Mouse (Mus musculus) MEL (cell line): ENCODE measurements around the gene Ppbp. TPM values are rescaled to one million over a fixed set of nuclear protein-coding genes. Genes with fewer than 3 reads are reported as not detected.

ENCODE experiments used
- DNase-seq: peaks from one replicate; pipeline ENCODE4 v3.0.0; 2011; ENCODE audit warnings: low read depth, low spot score
- H3K27ac ChIP-seq: 2 replicates; pipeline ENCODE4 v1.5.1; 2012; ENCODE audit warnings: low read depth, mild to moderate bottlenecking, control low read depth, low read length, moderate library complexity; ENCODE audit not compliant: control insufficient read depth
- H3K27me3 ChIP-seq, 2 experiments: fragments of 150-350 bp in 1 of 2; sonication (generic) in 1 of 2; 2 replicates each; pipeline ENCODE4 v1.6.1; 2012; ENCODE audit warnings: low read length in 2 of 2, mild to moderate bottlenecking in 2 of 2, improper control_type of control experiment in 1 of 2, moderate library complexity in 1 of 2; ENCODE audit not compliant: insufficient read depth in 2 of 2, control insufficient read depth in 1 of 2
- H3K36me3 ChIP-seq, 2 experiments: 2 replicates each; pipeline ENCODE4 v1.6.1; 2012 to 2014; ENCODE audit warnings: low read length in 2 of 2, improper control_type of control experiment in 1 of 2, inconsistent platforms in 1 of 2, mild to moderate bottlenecking in 1 of 2; ENCODE audit not compliant: insufficient read depth in 2 of 2, control insufficient read depth in 1 of 2
- H3K4me1 ChIP-seq, 2 experiments: fragments of 150-350 bp in 1 of 2; sonication (generic) in 1 of 2; 2 replicates each; pipeline ENCODE4 v1.6.1; 2012; ENCODE audit warnings: low read length in 2 of 2, improper control_type of control experiment in 1 of 2, mild to moderate bottlenecking in 1 of 2; ENCODE audit not compliant: insufficient read depth in 2 of 2, control insufficient read depth in 1 of 2
- H3K4me3 ChIP-seq, 2 experiments: fragments of 150-350 bp in 1 of 2; sonication (generic) in 1 of 2; 2 replicates each; pipeline ENCODE4 v1.5.1; 2012; ENCODE audit warnings: low read depth in 2 of 2, low read length in 2 of 2, mild to moderate bottlenecking in 2 of 2, moderate library complexity in 2 of 2, control low read depth in 1 of 2, improper control_type of control experiment in 1 of 2; ENCODE audit not compliant: control insufficient read depth in 1 of 2, insufficient read depth in 1 of 2
- H3K79me2 ChIP-seq: 2 replicates; pipeline ENCODE4 v1.6.1; 2012; ENCODE audit warnings: mild to moderate bottlenecking, low read length, moderate library complexity; ENCODE audit not compliant: control insufficient read depth, poor library complexity, insufficient read depth
- H3K9ac ChIP-seq: 2 replicates; pipeline ENCODE4 v1.6.1; 2012; ENCODE audit warnings: low read depth, mild to moderate bottlenecking, control low read depth, low read length, moderate library complexity; ENCODE audit not compliant: control insufficient read depth, poor library complexity, severe bottlenecking
- H3K9me3 ChIP-seq: fragments of 150-350 bp; sonication (generic); replicated peaks from 2 replicates; pipeline ENCODE4 v1.6.1; 2012; ENCODE audit warnings: mild to moderate bottlenecking, low read length, improper control_type of control experiment, moderate library complexity; ENCODE audit not compliant: insufficient read depth
- CHD1 ChIP-seq: IDR thresholded peaks from 2 replicates; pipeline ENCODE4 v1.6.1; 2012; ENCODE audit warnings: low read depth, mild to moderate bottlenecking, inconsistent platforms, low read length, improper control_type of control experiment
- CTCF ChIP-seq, 3 experiments: IDR thresholded peaks in 2 of 3; conservative IDR thresholded peaks in 1 of 3; 2 replicates each; pipeline ENCODE4 v1.5.1; 2011 to 2012; ENCODE audit warnings: low read length in 3 of 3, low read depth in 2 of 3, mild to moderate bottlenecking in 2 of 3, improper control_type of control experiment in 1 of 3, inconsistent platforms in 1 of 3, mixed read lengths in 1 of 3, moderate library complexity in 1 of 3; ENCODE audit not compliant: control insufficient read depth in 1 of 3, insufficient read depth in 1 of 3, poor library complexity in 1 of 3, severe bottlenecking in 1 of 3
- ELF1 ChIP-seq: IDR thresholded peaks from 2 replicates; pipeline ENCODE4 v1.6.1; 2014; ENCODE audit warnings: low read depth, mild to moderate bottlenecking, inconsistent platforms, low read length, improper control_type of control experiment, moderate library complexity
- ETS1 ChIP-seq: IDR thresholded peaks from 2 replicates; pipeline ENCODE4 v1.6.1; 2012; ENCODE audit warnings: low read depth, mild to moderate bottlenecking, inconsistent platforms, low read length, improper control_type of control experiment, moderate library complexity
- GABPA ChIP-seq: IDR thresholded peaks from 2 replicates; pipeline ENCODE4 v1.6.1; 2012; ENCODE audit warnings: low read depth, mild to moderate bottlenecking, inconsistent platforms, low read length, improper control_type of control experiment, moderate library complexity
- GATA1 ChIP-seq: IDR thresholded peaks from 2 replicates; pipeline ENCODE4 v1.6.1; 2011; ENCODE audit warnings: low read depth, low read length, improper control_type of control experiment
- JUND ChIP-seq: IDR thresholded peaks from 2 replicates; pipeline ENCODE4 v1.6.1; 2011; ENCODE audit warnings: low read depth, mild to moderate bottlenecking, improper control_type of control experiment, low read length
- MAFK ChIP-seq: IDR thresholded peaks from 2 replicates; pipeline ENCODE4 v1.6.1; 2011; ENCODE audit warnings: low read depth, mild to moderate bottlenecking, low read length, improper control_type of control experiment, borderline replicate concordance
- MAX ChIP-seq: IDR thresholded peaks from 2 replicates; pipeline ENCODE4 v1.6.1; 2011; ENCODE audit warnings: low read length, improper control_type of control experiment
- MXI1 ChIP-seq: IDR thresholded peaks from 2 replicates; pipeline ENCODE4 v1.6.1; 2011; ENCODE audit warnings: mild to moderate bottlenecking, low read depth, low read length, improper control_type of control experiment
- MYB ChIP-seq: IDR thresholded peaks from 2 replicates; pipeline ENCODE4 v1.6.1; 2011; ENCODE audit warnings: mild to moderate bottlenecking, low read depth, low read length, improper control_type of control experiment
- MYC ChIP-seq: IDR thresholded peaks from 2 replicates; pipeline ENCODE4 v1.6.1; 2011; ENCODE audit warnings: low read depth, mild to moderate bottlenecking, low read length, improper control_type of control experiment, moderate library complexity
- POLR2A ChIP-seq, 2 experiments: IDR thresholded peaks; 2 replicates each; pipeline ENCODE4 v1.6.1; 2011 to 2012; ENCODE audit warnings: low read length in 2 of 2, mild to moderate bottlenecking in 2 of 2, control low read depth in 1 of 2, improper control_type of control experiment in 1 of 2, low read depth in 1 of 2, moderate library complexity in 1 of 2; ENCODE audit not compliant: control insufficient read depth in 1 of 2, insufficient read depth in 1 of 2, poor library complexity in 1 of 2
- POLR2AphosphoS2 ChIP-seq: IDR thresholded peaks from 2 replicates; pipeline ENCODE4 v1.6.1; 2011; ENCODE audit warnings: low read length, improper control_type of control experiment
- RAD21 ChIP-seq: IDR thresholded peaks from 2 replicates; pipeline ENCODE4 v1.6.1; 2011; ENCODE audit warnings: mild to moderate bottlenecking, low read depth, low read length, improper control_type of control experiment
- RCOR1 ChIP-seq: IDR thresholded peaks from 2 replicates; pipeline ENCODE4 v1.6.1; 2012; ENCODE audit warnings: low read depth, mild to moderate bottlenecking, inconsistent platforms, low read length, improper control_type of control experiment
- SIN3A ChIP-seq: IDR thresholded peaks from 2 replicates; pipeline ENCODE4 v1.6.1; 2012; ENCODE audit warnings: low read length, improper control_type of control experiment, inconsistent platforms
- TBP ChIP-seq: IDR thresholded peaks from 2 replicates; pipeline ENCODE4 v1.8.0; 2011; ENCODE audit warnings: low read depth, low read length, improper control_type of control experiment
- TCF12 ChIP-seq: IDR thresholded peaks from 2 replicates; pipeline ENCODE4 v1.6.1; 2014; ENCODE audit warnings: low read depth, mild to moderate bottlenecking, inconsistent platforms, low read length, improper control_type of control experiment, moderate library complexity
- USF1 ChIP-seq: IDR thresholded peaks from 2 replicates; pipeline ENCODE4 v1.6.1; 2014; ENCODE audit warnings: low read depth, mild to moderate bottlenecking, inconsistent platforms, low read length, improper control_type of control experiment, moderate library complexity
- ZC3H11A ChIP-seq: IDR thresholded peaks from 2 replicates; pipeline ENCODE4 v1.6.1; 2012; ENCODE audit warnings: low read depth, mild to moderate bottlenecking, inconsistent platforms, low read length, improper control_type of control experiment
- ZMIZ1 ChIP-seq: IDR thresholded peaks from 2 replicates; pipeline ENCODE4 v1.6.1; 2012; ENCODE audit warnings: low read depth, mild to moderate bottlenecking, inconsistent platforms, low read length, improper control_type of control experiment, moderate library complexity
- ZNF384 ChIP-seq: IDR thresholded peaks from 2 replicates; pipeline ENCODE4 v1.6.1; 2012; ENCODE audit warnings: low read depth, mild to moderate bottlenecking, inconsistent platforms, low read length, improper control_type of control experiment
- polyA plus RNA-seq, 2 experiments: library from polyadenylated mRNA; stranded (reverse) in 1 of 2; unstranded in 1 of 2; fragments of >175 nt in 1 of 2; fragments of >200 nt in 1 of 2; gene quantifications; 2 replicates each; pipeline versions ENCODE4 v1.2.1 to v1.2.4; 2012; ENCODE audit warnings: low replicate concordance in 2 of 2, low read depth in 1 of 2; ENCODE audit not compliant: insufficient read length in 2 of 2, insufficient read depth in 1 of 2, missing spikeins in 1 of 2
- total RNA-seq: library from RNA; depleted of rRNA; stranded (reverse); fragments of 300-350 nt; gene quantifications from 2 replicates; pipeline ENCODE4 v1.2.3, GENCODE M21; 2012

The Ppbp gene
- total and polyA plus RNA-seq, 3 experiments: 0.12 TPM; not detected in 2

DNA sequence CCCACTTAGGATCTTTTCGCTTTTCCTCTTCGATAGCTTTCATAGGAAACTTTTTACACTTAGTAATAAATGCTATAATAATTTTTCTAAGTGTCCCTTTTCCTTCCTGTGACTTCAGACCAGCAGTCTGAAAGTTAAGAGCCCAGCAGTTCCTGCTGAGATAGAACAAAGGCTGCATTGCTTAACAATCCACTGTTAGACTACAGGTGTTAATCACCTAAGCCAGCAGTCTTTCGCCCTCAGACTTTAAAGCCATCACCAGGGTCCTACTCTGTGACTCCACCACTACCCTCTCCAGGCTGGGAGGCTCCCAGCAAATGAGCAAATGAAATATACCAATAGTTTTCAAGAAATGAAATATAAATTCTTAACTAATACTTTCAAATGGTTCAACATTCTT is 40.1 kb upstream of the Ppbp start:
- Histone ChIP-seq H3K9ac (no peak overlapping the region), H3K4me1 (no peaks in the 10 kb centered on the region), H3K36me3 (no peaks in the 10 kb centered on the region), H3K4me3 (no peak overlapping the region), H3K9me3 (no peaks in the 10 kb centered on the region), H3K27ac (no peak overlapping the region), H3K79me2 (no peaks in the 10 kb centered on the region), H3K27me3 (peaks cover 2% of the 10 kb centered on the region in 2 experiments; a peak in 3 of 4 replicates)
- no peak for DNase-seq
- TF ChIP-seq POLR2AphosphoS2 (no peak), ZMIZ1 (no peak), GABPA (no peak), MYB (no peak), CTCF (IDR thresholded peaks at IDR 0.05 in 2 of 3, conservative IDR thresholded peaks at IDR 0.05 in 1 of 3; ENCODE audit: control insufficient read depth in 1 of 3, insufficient read depth in 1 of 3, low read depth in 2 of 3, low read length in 3 of 3, poor library complexity in 1 of 3, severe bottlenecking in 1 of 3) (no peak)

DNA sequence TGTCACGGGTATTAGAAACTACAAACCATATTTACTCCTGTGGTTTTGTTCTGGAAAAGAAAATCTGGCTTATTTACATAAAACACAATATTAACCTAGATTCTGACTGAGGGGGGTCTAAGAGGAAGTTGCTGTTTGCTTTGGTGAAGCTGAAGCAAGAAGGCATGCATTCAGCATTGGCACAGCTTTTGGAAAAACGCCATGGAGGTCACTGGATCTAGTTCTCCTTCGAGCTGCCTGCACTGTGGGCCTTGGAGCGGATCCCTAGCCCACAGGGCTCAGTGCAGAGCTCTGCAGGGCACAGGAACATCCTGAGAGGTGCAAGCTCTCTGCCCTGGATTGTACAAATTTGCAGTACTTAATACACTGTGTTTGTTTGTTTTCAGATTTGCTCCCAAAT is 36.8 kb upstream of the Ppbp start:
- DNase-seq: no peak
- no peak for TF ChIP-seq JUND
- TF ChIP-seq MAX: no peak
- TF ChIP-seq TCF12: no peak
- no peak for TF ChIP-seq RCOR1
- TF ChIP-seq POLR2AphosphoS2: no peak
- no peak for TF ChIP-seq MAFK
- no peak for TF ChIP-seq ZNF384
- no peak for TF ChIP-seq GATA1
- TF ChIP-seq POLR2A (IDR thresholded peaks at IDR 0.05; ENCODE audit: control insufficient read depth in 1 of 2, insufficient read depth in 1 of 2, low read depth in 1 of 2, low read length in 2 of 2, poor library complexity in 1 of 2): no peak
- no peak for TF ChIP-seq ELF1
- no peak for TF ChIP-seq MXI1
- TF ChIP-seq USF1: no peak
- TF ChIP-seq RAD21: no peak
- no peak for TF ChIP-seq ETS1
- no peak for TF ChIP-seq TBP
- TF ChIP-seq SIN3A: no peak
- TF ChIP-seq ZC3H11A: no peak
- no peak for TF ChIP-seq CHD1
- no peak for TF ChIP-seq MYC
- TF ChIP-seq ZMIZ1: no peak
- no peaks in the 10 kb centered on the region for H3K4me1 ChIP-seq

More for the DNA sequence above, 36.8 kb upstream of the Ppbp start:
- no peak overlapping the region for H3K4me3 ChIP-seq
- H3K27me3 ChIP-seq: peaks cover 2% of the 10 kb centered on the region in 2 experiments
- no peaks in the 10 kb centered on the region for H3K36me3 ChIP-seq
- H3K9me3 ChIP-seq: no peaks in the 10 kb centered on the region
- H3K79me2 ChIP-seq: no peaks in the 10 kb centered on the region
- no peak overlapping the region for H3K27ac ChIP-seq
- no peak overlapping the region for H3K9ac ChIP-seq
